Mouse (Mus musculus): ENCODE results near the gene Sh3bgr. TPM values are rescaled to one million over a fixed set of nuclear protein-coding genes. Genes with fewer than 3 reads are reported as not detected.

The Sh3bgr gene
- 0.86 and 1.3 TPM in 2 replicates for polyA plus RNA-seq (2015; fragmentation: Nextera tagmentation; extraction: Ambion mirVana)

DNA sequence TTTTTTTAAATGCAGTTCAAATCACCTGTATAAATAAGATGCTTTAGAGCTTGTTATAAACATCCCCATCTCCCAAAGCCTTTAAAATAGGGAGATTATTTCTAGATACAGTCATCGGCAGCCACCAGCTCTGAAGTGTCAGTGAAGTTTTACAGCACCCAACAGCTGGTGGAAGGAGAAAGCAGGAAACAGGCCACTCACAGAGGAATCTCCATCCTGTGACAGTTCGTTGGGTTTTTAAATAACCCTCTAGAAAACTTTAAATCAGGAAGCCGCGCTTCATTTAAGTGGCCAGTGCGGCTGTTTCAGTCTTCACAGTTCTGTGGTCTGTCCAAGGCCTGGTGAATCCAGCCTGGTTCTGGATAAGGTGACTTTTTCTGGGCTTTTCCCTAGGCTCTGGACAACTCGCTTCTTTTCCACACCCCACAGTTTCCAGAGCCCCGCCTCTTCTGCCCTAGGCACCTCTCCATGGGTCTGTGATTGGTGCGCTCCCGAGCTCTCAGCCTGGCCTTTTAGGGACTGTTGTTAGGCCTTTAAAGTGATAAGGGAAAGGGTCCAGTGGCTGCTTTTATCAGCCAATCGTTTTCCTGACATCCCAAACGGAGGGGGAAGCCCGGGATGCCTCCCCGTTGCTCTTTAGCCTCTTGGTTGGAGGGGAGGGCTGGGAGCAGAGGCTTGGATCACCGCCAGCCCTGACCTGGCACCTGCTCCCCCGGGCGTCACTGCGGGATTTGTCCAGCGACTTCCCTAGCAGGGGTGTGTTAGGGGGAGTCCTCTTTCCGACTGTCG, at the start of gene Sh3bgr:
Gene Sh3bgr, plus strand, starts transcription at position 538 of the 789 bp plus-strand sequence.
- no peaks in the 10 kb centered on the region for H3K27me3 ChIP-seq
- peak within 1 kb of the TSS; percentile 62 for H3K4me2 ChIP-seq
- H3K9ac ChIP-seq, result peak within 1 kb of the TSS; percentile 56
- peak; percentile 65; the same call in 1 of the 2 replicates for ATAC-seq
- no peaks in the 10 kb centered on the region for H3K36me3 ChIP-seq (ENCODE audit: poor library complexity, severe bottlenecking)
- peaks cover 12% of the 10 kb centered on the region for H3K4me1 ChIP-seq
- H3K4me3 ChIP-seq, result peak within 1 kb of the TSS; percentile 28
- WGBS, result 8% methylated on average over 20 of the region's 20 CpGs
- H3K27ac ChIP-seq, result no peak within 1 kb of the TSS
- no peaks in the 10 kb centered on the region for H3K9me3 ChIP-seq (replicated peaks)

DNA sequence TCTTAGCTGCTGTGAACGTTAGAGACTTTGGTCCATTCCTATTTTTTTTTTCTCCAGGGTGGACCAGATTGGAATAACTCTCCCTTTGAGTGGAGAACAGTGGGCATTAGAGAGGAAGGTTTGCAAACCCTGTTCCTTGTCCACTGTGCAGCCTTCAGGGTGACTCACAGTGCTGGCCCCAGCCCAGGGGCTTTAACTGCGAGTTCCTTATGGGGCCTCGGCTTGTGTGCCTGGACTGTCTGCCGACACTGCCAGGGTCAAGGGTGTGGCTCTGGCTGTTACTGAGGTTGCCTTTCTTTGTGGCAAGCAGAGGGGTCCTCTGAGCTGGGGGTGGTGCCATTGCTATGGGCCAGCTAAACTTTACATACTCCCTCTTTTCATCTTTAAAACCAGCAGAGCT, 49.3 kb upstream of the Sh3bgr start:
- H3K9me3 ChIP-seq (replicated peaks), result no peaks in the 10 kb centered on the region
- 75% methylated on average over 4 of the region's 4 CpGs for WGBS
- H3K9ac ChIP-seq, result no peak overlapping the region
- peaks cover 39% of the 10 kb centered on the region for H3K36me3 ChIP-seq (ENCODE audit: poor library complexity, severe bottlenecking)
- no peak overlapping the region for H3K27ac ChIP-seq
- peaks cover 20% of the 10 kb centered on the region for H3K4me1 ChIP-seq
- H3K27me3 ChIP-seq, result no peaks in the 10 kb centered on the region
- H3K4me2 ChIP-seq, result no peak overlapping the region
- ATAC-seq, result no peak
- no peak overlapping the region for H3K4me3 ChIP-seq

DNA sequence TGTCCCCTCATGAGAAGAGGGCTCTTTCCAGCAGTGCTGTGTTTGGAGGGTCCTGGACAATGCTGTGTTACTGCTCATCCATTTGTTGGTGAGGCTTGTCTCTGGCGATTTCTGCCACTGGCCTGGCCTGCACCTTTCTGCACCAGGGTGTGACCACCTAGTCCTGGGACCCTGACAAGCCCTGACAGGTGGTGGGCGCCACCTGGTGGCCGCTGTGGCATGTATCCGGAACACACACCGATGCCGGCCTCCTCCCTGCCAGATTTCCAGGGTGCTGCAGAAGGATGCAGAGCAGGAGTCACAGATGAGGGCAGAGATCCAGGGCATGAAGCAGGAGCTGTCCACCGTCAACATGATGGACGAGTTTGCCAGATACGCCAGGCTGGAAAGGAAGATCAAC, 48.7 kb upstream of the Sh3bgr start:
- Histone ChIP-seq H3K27ac (no peak overlapping the region), H3K9ac (no peak overlapping the region), H3K27me3 (no peaks in the 10 kb centered on the region), H3K4me3 (no peak overlapping the region), H3K4me2 (no peak overlapping the region), H3K36me3 (ENCODE audit: poor library complexity, severe bottlenecking) (peaks cover 41% of the 10 kb centered on the region), H3K9me3 (replicated peaks) (no peaks in the 10 kb centered on the region), H3K4me1 (peaks cover 15% of the 10 kb centered on the region)
- WGBS, result 23% methylated on average over 9 of the region's 9 CpGs
- peak; percentile 53; the same call in 1 of the 2 replicates for ATAC-seq

DNA sequence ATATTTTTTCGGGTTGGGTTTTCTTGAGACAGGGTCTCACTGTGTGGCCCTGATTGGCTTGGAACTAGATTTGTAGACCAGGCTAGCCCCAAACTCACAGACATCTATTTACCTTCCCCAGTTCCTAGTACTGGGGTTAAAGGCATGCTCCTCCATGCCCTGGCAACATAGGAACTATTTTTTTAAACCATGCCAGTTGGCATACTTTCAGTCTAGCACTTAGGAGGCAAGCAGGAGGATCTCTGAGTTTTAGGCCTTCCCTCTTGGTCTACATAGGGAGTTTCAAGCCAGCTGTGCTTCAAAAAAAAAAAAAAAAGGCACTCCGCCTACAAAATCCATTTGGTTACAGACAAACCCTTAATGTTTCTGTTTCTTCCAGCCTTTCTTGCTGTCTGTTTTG, 45.8 kb upstream of the Sh3bgr start:
- no peak for ATAC-seq
- Histone ChIP-seq H3K27ac (no peak overlapping the region), H3K36me3 (ENCODE audit: poor library complexity, severe bottlenecking) (peaks cover 51% of the 10 kb centered on the region), H3K9me3 (replicated peaks) (no peaks in the 10 kb centered on the region), H3K4me3 (no peak overlapping the region), H3K4me1 (peaks cover 15% of the 10 kb centered on the region), H3K27me3 (no peaks in the 10 kb centered on the region), H3K4me2 (no peak overlapping the region), H3K9ac (no peak overlapping the region)
- WGBS, result 96% methylated on average over 2 of the region's 2 CpGs

DNA sequence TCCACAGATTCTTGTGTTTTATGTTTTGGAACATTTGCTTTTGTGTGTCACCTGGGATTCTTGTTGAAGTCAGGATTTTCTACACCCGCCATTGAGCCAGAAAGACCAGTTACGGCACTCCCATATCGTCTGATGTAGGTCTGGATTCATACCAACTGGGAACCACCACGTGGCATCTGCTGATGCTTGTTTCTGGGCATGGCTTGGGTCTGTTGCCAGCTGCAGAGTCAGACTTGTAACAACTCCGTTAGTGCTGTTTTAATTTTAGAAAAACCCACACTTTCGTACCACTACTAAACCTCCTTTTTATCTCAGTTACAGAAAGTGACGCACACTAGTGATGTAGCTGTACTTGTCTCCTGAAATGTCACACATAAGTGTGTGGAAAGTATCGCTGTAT, 44.2 kb upstream of the Sh3bgr start:
- Histone ChIP-seq H3K9me3 (replicated peaks) (no peaks in the 10 kb centered on the region), H3K4me2 (no peak overlapping the region), H3K4me3 (no peak overlapping the region), H3K27ac (no peak overlapping the region), H3K9ac (no peak overlapping the region), H3K36me3 (ENCODE audit: poor library complexity, severe bottlenecking) (peaks cover 51% of the 10 kb centered on the region), H3K4me1 (peaks cover 18% of the 10 kb centered on the region), H3K27me3 (no peaks in the 10 kb centered on the region)
- WGBS, result 85% methylated on average over 8 of the region's 8 CpGs
- no peak for ATAC-seq

DNA sequence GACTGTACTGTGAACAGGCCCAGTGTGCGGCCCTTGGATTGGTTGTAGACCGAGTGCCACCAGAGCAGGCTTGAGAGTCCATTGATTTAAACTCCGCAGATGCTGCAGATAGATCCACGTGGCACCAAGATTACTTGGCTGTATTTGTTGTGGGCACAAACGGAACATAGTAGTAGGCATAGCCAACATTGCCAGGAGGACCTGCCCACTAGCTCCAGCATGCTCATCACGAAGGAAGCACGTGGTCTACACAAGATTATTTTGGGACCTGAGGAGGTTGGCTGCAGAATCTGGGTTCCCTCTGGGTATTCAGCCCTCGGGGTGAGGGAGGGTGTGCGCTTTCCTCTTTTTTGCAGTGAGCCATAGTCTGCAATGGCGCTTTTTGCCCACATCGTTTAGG, 43.1 kb upstream of the Sh3bgr start:
- no peak overlapping the region for H3K27ac ChIP-seq
- no peak overlapping the region for H3K9ac ChIP-seq

DNA sequence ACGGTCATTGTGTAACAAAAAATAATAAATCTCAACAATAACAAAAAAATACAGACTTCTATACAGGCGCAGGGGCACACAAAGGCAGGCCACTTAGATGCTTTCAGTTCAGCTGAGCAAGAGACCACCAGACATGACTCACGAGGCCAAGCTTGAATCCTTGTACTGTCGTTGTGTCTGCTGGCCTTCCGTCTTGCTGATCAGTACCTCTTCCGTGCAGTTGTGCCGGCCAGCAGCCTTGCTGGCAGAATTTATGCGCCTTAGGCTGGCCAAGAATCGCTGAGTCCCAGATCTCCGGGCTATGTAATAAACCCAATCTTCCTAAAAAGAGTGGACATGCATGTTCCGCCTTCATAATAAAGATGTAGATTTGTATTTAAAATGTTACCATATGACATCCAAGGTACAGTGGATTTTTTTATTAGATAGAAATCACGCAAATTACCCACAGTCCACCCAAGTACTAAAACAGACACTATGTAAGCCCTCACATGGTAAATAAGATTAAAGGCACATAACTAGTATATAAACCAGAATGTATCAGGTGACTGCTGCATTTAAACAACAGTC, 41.7 kb upstream of the Sh3bgr start:
- H3K4me3 ChIP-seq, result peak overlapping the region; percentile 53
- no peaks in the 10 kb centered on the region for H3K27me3 ChIP-seq
- ATAC-seq, result no peak
- peak overlapping the region; percentile 89 for H3K9ac ChIP-seq
- 68% methylated on average over 12 of the region's 12 CpGs for WGBS
- peaks cover 35% of the 10 kb centered on the region for H3K36me3 ChIP-seq (ENCODE audit: poor library complexity, severe bottlenecking)
- peaks cover 18% of the 10 kb centered on the region for H3K4me1 ChIP-seq
- peak overlapping the region; percentile 93 for H3K4me2 ChIP-seq
- no peaks in the 10 kb centered on the region for H3K9me3 ChIP-seq (replicated peaks)
- peak overlapping the region; percentile 60; the same call in 1 of the 2 replicates for H3K27ac ChIP-seq

More for the DNA sequence above, 43.1 kb upstream of the Sh3bgr start:
- H3K4me1 ChIP-seq, result peaks cover 18% of the 10 kb centered on the region
- H3K4me2 ChIP-seq, result no peak overlapping the region
- 90% methylated on average over 11 of the region's 11 CpGs for WGBS
- ATAC-seq, result no peak
- H3K4me3 ChIP-seq, result no peak overlapping the region
- no peaks in the 10 kb centered on the region for H3K27me3 ChIP-seq
- no peaks in the 10 kb centered on the region for H3K9me3 ChIP-seq (replicated peaks)
- peaks cover 49% of the 10 kb centered on the region for H3K36me3 ChIP-seq (ENCODE audit: poor library complexity, severe bottlenecking)

DNA sequence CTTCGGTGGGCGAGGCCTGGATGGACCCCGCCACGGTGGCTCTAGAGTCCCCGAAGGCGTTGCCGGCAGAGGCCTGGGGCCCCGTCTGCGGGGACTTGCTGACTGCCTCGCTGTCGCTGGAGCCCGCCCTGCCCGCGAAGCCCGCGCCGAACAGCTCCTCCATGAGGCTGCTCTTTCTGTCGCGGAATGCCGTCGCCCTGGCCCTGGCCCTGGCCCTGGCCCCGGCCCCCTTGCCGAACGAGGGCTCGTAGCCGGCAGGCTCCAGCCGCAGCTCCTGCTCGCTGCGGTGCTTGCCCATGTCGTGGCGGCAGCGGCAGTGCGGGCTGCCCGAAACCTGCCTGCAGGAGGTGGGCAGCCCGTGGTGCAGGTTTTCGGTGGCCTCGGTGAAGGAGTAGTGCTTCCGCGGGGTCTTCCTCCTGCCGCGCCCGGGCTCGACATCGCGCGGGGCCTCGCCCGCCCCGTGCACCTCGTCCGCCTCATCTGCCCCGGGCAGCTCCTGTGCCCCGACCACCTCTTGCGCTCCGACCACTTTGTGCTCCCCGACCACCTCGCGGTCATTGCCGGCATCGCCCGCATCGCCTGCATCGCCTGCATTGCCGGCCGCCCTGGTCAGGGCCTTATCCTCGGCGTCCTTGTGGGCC, 41.0 kb upstream of the Sh3bgr start:
- H3K36me3 ChIP-seq (ENCODE audit: poor library complexity, severe bottlenecking), result peaks cover 29% of the 10 kb centered on the region
- peak overlapping the region; percentile 53 for H3K4me3 ChIP-seq
- no peaks in the 10 kb centered on the region for H3K9me3 ChIP-seq (replicated peaks)
- H3K9ac ChIP-seq, result peak overlapping the region; percentile 89
- ATAC-seq, result peak; percentile 86
- H3K4me1 ChIP-seq, result peaks cover 18% of the 10 kb centered on the region
- H3K27me3 ChIP-seq, result no peaks in the 10 kb centered on the region
- under 1% methylated on average over 67 of the region's 67 CpGs for WGBS
- H3K27ac ChIP-seq, result peak overlapping the region; percentile 60
- peak overlapping the region; percentile 93 for H3K4me2 ChIP-seq

DNA sequence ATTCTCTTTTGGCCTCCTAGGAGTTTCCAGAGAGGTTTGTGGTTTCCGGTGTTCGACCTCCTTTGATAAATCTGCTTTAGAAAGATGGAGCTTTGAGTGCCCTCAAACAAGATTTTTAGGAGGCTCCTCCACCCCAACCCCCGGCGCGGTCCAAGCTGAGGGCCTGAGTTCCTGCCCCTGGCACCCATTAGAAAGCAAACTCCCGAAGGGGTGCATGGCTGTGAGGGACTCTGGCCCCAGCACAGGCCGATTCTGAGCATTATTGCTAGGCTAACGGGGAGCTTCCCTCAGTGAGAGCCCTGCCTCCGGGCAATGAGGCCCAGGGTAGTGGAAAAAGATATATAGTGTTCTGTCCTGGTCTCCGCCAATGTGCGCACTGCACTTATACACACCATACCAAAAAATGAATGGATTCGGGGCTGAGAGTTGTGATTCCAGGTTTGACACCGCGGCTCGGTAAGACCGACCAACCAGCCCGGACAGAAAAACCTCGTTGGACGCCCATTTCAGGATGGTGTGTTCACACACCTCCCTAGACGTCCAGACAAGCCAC, 40.4 kb upstream of the Sh3bgr start:
- Histone ChIP-seq H3K4me3 (peak overlapping the region; percentile 53), H3K27ac (no peak overlapping the region), H3K4me1 (peaks cover 18% of the 10 kb centered on the region), H3K27me3 (no peaks in the 10 kb centered on the region), H3K4me2 (peak overlapping the region; percentile 93), H3K9me3 (replicated peaks) (no peaks in the 10 kb centered on the region), H3K9ac (peak overlapping the region; percentile 89), H3K36me3 (ENCODE audit: poor library complexity, severe bottlenecking) (peaks cover 23% of the 10 kb centered on the region)
- 85% methylated on average over 20 of the region's 20 CpGs for WGBS
- ATAC-seq, result no peak; the same call in 1 of the 2 replicates

DNA sequence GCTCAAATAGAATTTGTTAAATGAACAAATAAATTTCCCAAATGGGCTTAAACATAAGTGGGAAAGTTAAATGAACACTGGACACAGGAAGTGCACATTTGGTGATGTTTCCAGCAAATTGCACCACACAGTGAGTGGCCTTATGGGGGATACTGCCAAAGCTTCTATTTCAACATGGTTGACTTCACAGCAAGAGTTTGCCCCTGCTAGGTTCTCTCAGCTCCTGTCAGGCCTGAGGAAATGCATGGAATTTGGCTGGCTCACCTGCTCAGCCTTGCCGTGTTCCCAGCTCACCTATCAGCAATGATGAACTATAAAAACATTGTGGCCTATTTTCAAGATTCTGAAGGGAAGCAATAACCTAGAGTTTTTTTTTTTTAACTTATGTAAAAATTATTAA, 39.3 kb upstream of the Sh3bgr start:
- Histone ChIP-seq H3K4me2 (no peak overlapping the region), H3K27ac (no peak overlapping the region), H3K9me3 (replicated peaks) (no peaks in the 10 kb centered on the region), H3K36me3 (ENCODE audit: poor library complexity, severe bottlenecking) (peaks cover 13% of the 10 kb centered on the region), H3K4me3 (no peak overlapping the region), H3K4me1 (peaks cover 18% of the 10 kb centered on the region), H3K9ac (no peak overlapping the region), H3K27me3 (no peaks in the 10 kb centered on the region)
- WGBS, result 80% methylated on average over 1 of the region's 1 CpGs
- ATAC-seq, result no peak

DNA sequence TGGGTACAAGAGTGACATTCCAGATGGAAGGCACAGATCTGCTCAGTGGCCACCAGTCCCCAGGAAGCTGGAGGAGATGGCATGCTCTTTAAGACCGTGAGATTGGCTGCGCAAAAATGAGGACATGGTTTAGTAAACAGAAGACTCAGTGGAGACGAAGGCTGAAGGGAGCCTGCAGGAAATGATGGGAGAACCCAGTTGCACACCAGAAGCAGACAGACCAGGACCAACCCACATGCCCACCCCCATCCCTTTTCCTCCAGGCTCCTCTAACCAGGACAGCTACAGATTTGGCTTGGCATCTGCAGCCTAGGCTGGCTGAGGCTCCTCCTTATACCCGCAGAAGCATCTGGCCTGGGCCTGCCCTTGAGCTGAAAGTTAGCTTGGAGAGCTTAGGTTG, 38.9 kb upstream of the Sh3bgr start:
- Histone ChIP-seq H3K4me3 (no peak overlapping the region), H3K4me2 (no peak overlapping the region), H3K27ac (no peak overlapping the region), H3K4me1 (peaks cover 18% of the 10 kb centered on the region), H3K9me3 (replicated peaks) (no peaks in the 10 kb centered on the region), H3K9ac (no peak overlapping the region), H3K27me3 (no peaks in the 10 kb centered on the region), H3K36me3 (ENCODE audit: poor library complexity, severe bottlenecking) (peaks cover 11% of the 10 kb centered on the region; the same call in 1 of the 2 replicates)
- 94% methylated on average over 4 of the region's 4 CpGs for WGBS
- no peak for ATAC-seq
